Mouse (Mus musculus): Measurements from ENCODE around the gene Efna4. TPM values are rescaled to one million over a fixed set of nuclear protein-coding genes. Genes with fewer than 3 reads are reported as not detected.

Efna4 gene
- polyA plus RNA-seq (2015; fragmentation: Nextera tagmentation; extraction: Ambion mirVana), result 1.0 and 1.2 TPM in 2 replicates

GRCm38 (mm10) chr3:89337721-89338578, at the start of gene Efna4:
Gene Efna4, minus strand, starts transcription at chr3:89338028.
- Histone ChIP-seq H3K4me1 (replicated peaks) (peaks cover 21% of the 10 kb centered on the region), H3K4me3 (replicated peaks) (peak within 1 kb of the TSS; percentile 65), H3K36me3 (no peaks in the 10 kb centered on the region), H3K4me2 (peak within 1 kb of the TSS; percentile 80), H3K9ac (peak within 1 kb of the TSS; percentile 64), H3K9me3 (replicated peaks) (no peaks in the 10 kb centered on the region), H3K27ac (no peak within 1 kb of the TSS), H3K27me3 (peaks cover 55% of the 10 kb centered on the region)
- ATAC-seq (ENCODE audit: low read depth) (peak; percentile 66), DNase-seq (no peak)
- 2% methylated on average over 42 of the region's 44 CpGs for WGBS (ENCODE audit: insufficient replicate concordance)

DNA sequence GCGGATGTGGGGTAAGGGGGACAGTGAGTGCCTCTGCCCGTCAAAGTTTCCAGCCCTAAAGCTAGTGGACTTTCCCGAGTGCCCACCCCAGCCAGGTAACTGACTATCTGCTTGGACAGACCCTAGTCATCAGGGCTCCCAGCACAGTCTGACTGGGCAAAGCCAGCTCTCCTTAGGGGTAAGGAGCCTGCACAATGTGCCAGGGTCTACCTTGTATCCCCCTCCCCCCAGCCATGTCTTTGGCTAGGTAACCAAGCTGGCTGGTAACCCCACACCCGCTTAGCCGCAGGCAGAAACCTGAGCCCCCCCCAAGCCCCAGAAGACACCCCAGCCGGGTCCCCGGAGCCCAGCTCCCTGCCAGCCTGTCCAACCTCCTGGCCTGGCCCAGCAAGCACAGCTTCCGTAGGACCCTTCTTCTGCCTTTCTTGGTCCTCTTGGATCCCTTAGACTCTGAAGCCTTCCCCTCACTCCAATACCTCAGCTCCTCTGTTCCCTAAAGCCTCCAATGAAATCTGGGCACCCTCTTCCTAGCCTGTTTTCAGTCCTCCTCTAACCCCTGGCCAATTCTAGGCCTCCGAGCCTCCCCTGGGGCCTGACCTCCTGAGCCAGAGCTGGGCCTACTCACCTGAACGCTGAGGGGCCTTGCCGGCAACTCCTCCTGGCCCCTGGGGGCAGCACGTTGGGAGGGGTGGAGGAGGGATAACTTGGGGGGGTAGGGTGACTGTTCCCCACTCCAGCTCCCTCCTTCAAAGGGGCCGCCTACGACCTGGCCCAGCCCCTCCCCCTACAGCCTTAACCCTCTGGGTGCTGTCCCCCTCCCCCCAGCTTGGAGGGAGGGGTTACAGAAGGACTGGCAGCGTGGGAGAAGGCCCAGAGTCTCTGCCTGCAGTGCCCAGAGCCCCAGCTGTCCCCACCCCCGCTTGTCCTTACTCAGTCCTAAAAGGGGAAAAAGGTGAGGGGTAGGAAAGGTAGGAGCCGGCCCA, 48.9 kb upstream of the Efna4 start:
- DNase-seq, result no peak
- no peaks in the 10 kb centered on the region for H3K36me3 ChIP-seq
- peak overlapping the region; percentile 12 for H3K4me3 ChIP-seq (replicated peaks)
- peak overlapping the region; percentile 38; the same call in 1 of the 2 replicates for H3K27ac ChIP-seq
- H3K9me3 ChIP-seq (replicated peaks), result no peaks in the 10 kb centered on the region
- H3K4me1 ChIP-seq (replicated peaks), result peaks cover 68% of the 10 kb centered on the region
- 64% methylated on average over 17 of the region's 17 CpGs for WGBS (ENCODE audit: insufficient replicate concordance)
- no peak for ATAC-seq (ENCODE audit: low read depth)
- peak overlapping the region; percentile 13 for H3K9ac ChIP-seq
- H3K4me2 ChIP-seq, result peak overlapping the region; percentile 32; the same call in 1 of the 2 replicates
- H3K27me3 ChIP-seq, result peaks cover 12% of the 10 kb centered on the region

DNA sequence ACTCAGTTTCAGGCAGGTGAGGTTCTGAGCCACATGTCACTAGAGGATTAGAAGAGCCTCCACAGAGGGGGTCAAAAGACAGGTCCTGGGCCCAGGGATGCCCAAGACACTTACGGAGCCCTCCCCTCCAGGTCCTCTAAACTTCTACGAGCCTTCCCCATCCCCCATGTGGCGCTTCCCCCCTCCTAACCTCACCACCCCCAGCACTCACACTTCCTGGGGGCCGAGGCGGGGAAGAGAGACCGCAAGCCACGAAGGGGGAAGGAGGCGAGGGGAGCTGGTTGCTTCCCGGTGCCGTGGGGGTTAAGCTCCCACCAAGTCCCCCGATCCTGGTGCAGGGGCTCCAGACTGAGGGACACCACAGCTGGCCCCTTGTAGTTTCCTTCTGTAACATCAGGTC, 47.6 kb upstream of the Efna4 start:
- ATAC-seq (ENCODE audit: low read depth), result no peak
- 15% methylated on average over 11 of the region's 11 CpGs for WGBS (ENCODE audit: insufficient replicate concordance)
- no peak overlapping the region for H3K27ac ChIP-seq
- peak overlapping the region; percentile 4; the same call in 1 of the 2 replicates for H3K4me2 ChIP-seq
- no peak for DNase-seq
- peaks cover 9% of the 10 kb centered on the region; the same call in 1 of the 2 replicates for H3K36me3 ChIP-seq
- H3K27me3 ChIP-seq, result no peaks in the 10 kb centered on the region
- H3K9me3 ChIP-seq (replicated peaks), result no peaks in the 10 kb centered on the region
- H3K9ac ChIP-seq, result no peak overlapping the region
- 0 out of 2 replicates have a peak overlapping the region, but pooled peaks have one; percentile 5 for H3K4me3 ChIP-seq (replicated peaks)
- peaks cover 55% of the 10 kb centered on the region for H3K4me1 ChIP-seq (replicated peaks)

DNA sequence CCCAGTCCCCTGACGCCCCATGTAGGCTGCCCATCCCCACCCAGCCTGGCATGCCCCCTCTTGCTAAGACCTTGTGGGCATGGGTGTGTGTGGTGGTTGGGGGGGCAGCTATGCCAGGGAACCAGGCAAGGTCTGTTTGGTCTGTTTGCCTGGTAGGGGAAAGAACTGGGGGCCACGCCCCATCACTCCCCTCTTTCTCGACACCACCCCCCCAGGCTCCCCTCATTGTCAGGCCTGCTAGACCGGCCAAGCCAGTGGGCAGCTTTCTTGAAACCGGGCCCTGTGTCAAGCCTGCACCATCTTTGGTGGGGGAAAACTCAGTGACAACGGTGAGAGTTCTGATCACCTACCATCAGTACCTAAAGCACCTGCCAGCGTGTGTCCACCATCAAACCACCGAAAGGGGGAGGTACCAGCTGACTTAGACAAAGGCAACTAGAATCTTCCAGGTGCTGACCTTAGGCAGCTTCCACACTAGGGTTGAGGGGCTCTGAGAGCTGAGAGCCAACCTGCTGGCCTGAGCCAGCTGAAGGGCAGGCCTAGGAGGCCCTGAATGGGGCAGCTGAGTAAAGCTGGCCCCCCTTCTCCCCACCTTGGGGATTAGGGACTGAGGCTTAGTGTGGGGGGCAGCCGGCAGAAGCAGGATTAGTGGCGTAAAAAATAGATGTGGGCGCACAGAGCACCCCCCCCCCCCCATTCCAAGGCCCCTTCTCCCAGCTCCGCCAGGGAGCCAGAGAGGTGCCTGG, 46.7 kb upstream of the Efna4 start:
- Histone ChIP-seq H3K4me1 (replicated peaks) (peaks cover 45% of the 10 kb centered on the region), H3K9ac (no peak overlapping the region), H3K27ac (no peak overlapping the region), H3K27me3 (no peaks in the 10 kb centered on the region), H3K4me2 (0 out of 2 replicates have a peak overlapping the region, but pooled peaks have one; percentile 11), H3K36me3 (peaks cover 17% of the 10 kb centered on the region), H3K9me3 (replicated peaks) (no peaks in the 10 kb centered on the region), H3K4me3 (replicated peaks) (no peak overlapping the region)
- DNase-seq (no peak), ATAC-seq (ENCODE audit: low read depth) (no peak)
- 72% methylated on average over 11 of the region's 12 CpGs for WGBS (ENCODE audit: insufficient replicate concordance)

GRCm38 (mm10) chr3:89383651-89384255, 45.9 kb upstream of the Efna4 start:
- DNase-seq (no peak), ATAC-seq (ENCODE audit: low read depth) (no peak)
- Histone ChIP-seq H3K36me3 (peaks cover 20% of the 10 kb centered on the region), H3K4me3 (replicated peaks) (no peak overlapping the region), H3K27me3 (no peaks in the 10 kb centered on the region), H3K9ac (no peak overlapping the region), H3K4me2 (no peak overlapping the region), H3K4me1 (replicated peaks) (peaks cover 43% of the 10 kb centered on the region), H3K27ac (no peak overlapping the region), H3K9me3 (replicated peaks) (no peaks in the 10 kb centered on the region)
- 60% methylated on average over 5 of the region's 5 CpGs for WGBS (ENCODE audit: insufficient replicate concordance)

- 84% methylated on average over 5 of the region's 5 CpGs for WGBS (ENCODE audit: insufficient replicate concordance)
- no peak for DNase-seq
- Histone ChIP-seq H3K4me3 (replicated peaks) (no peak overlapping the region), H3K27ac (no peak overlapping the region), H3K36me3 (peaks cover 20% of the 10 kb centered on the region), H3K4me1 (replicated peaks) (peaks cover 43% of the 10 kb centered on the region), H3K9me3 (replicated peaks) (no peaks in the 10 kb centered on the region), H3K9ac (no peak overlapping the region), H3K27me3 (no peaks in the 10 kb centered on the region), H3K4me2 (no peak overlapping the region)
- ATAC-seq (ENCODE audit: low read depth), result no peak
These were observed 45.1 kb upstream of the Efna4 start for GRCm38 (mm10) chr3:89382950-89383349.

DNA sequence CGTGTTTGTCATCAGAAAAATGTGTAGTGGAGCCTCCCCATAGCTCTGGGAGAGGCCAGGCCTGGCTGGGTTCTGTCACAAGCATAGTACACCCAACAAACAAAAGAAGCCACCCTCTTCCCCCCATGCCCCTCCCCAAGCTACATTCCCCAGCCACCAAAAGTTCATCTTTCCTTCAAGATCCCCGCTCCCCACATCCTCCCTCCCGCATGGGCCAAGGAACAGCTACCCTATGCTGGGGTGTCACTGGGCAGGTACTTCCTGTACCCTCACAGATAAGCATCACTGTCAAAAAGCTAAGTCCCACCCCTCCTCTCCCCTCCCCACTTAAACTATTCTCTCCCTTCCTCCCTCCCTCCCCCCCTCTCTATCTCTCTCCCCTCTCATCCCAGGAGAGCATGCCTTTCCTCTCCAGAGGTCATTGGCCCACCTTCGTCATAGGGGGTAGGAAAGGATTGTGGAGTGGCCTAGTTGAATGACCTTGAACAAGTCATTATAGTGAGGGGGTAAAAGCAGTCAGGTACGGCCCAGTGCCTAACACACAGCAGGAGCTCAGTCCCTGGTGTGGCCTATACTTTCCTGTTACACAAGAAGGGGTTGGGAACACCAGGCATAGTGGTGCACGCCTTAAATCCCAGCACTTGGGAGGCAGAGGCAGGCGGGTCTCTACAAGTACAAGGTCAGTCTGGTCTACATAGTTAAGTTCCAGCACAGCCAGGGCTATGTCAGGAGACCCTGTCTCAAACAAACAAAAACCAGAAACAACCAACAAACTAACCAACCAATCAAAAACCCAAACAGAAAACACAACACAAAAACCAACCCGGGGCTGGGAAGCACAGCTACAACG, 44.4 kb upstream of the Efna4 start:
- no peak for DNase-seq
- Histone ChIP-seq H3K4me3 (replicated peaks) (no peak overlapping the region), H3K4me2 (no peak overlapping the region), H3K4me1 (replicated peaks) (peaks cover 41% of the 10 kb centered on the region), H3K36me3 (peaks cover 20% of the 10 kb centered on the region), H3K27me3 (no peaks in the 10 kb centered on the region), H3K9me3 (replicated peaks) (no peaks in the 10 kb centered on the region), H3K9ac (no peak overlapping the region), H3K27ac (no peak overlapping the region)
- no peak for ATAC-seq (ENCODE audit: low read depth)
- WGBS (ENCODE audit: insufficient replicate concordance), result 75% methylated on average over 9 of the region's 9 CpGs

GRCm38 (mm10) chr3:89381233-89381632, 43.4 kb upstream of the Efna4 start:
- H3K9ac ChIP-seq, result no peak overlapping the region
- no peaks in the 10 kb centered on the region for H3K9me3 ChIP-seq (replicated peaks)
- peaks cover 30% of the 10 kb centered on the region for H3K4me1 ChIP-seq (replicated peaks)
- no peaks in the 10 kb centered on the region for H3K27me3 ChIP-seq
- no peak overlapping the region for H3K4me3 ChIP-seq (replicated peaks)
- H3K27ac ChIP-seq, result no peak overlapping the region
- DNase-seq (no peak), ATAC-seq (ENCODE audit: low read depth) (no peak)
- H3K4me2 ChIP-seq, result no peak overlapping the region
- H3K36me3 ChIP-seq, result peaks cover 20% of the 10 kb centered on the region
- WGBS (ENCODE audit: insufficient replicate concordance), result 84% methylated on average over 11 of the region's 11 CpGs

DNA sequence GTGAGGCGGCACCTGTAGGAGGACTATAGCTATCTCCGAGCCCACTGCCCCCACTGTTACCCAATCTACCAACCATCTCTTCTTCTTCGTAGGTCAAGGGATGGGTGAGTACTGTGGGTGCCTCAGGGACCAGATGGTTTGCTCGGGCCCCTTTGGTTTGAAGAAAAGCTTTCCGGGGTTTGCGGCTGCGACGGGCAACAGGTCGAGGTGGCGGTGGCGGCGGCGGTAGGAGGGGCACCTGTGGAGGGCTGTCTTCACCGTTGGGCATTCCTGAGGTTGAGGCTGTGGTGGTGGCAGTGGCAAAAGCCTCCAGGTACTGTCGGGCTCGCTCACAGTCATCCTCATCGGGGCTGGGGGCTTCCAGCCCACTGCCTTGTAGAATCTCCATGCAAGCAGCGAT, 42.9 kb upstream of the Efna4 start:
- Histone ChIP-seq H3K27ac (no peak overlapping the region), H3K27me3 (no peaks in the 10 kb centered on the region), H3K36me3 (peaks cover 20% of the 10 kb centered on the region), H3K4me2 (no peak overlapping the region), H3K4me3 (replicated peaks) (no peak overlapping the region), H3K9ac (no peak overlapping the region), H3K4me1 (replicated peaks) (peaks cover 28% of the 10 kb centered on the region), H3K9me3 (replicated peaks) (no peaks in the 10 kb centered on the region)
- ATAC-seq (ENCODE audit: low read depth) (no peak), DNase-seq (no peak)
- WGBS (ENCODE audit: insufficient replicate concordance), result 83% methylated on average over 18 of the region's 18 CpGs

- H3K4me2 ChIP-seq, result no peak overlapping the region
- 89% methylated on average over 14 of the region's 14 CpGs for WGBS (ENCODE audit: insufficient replicate concordance)
These were observed 42.5 kb upstream of the Efna4 start for GRCm38 (mm10) chr3:89380291-89380690.

More at GRCm38 (mm10) chr3:89380291-89380690, 42.5 kb upstream of the Efna4 start:
- Histone ChIP-seq H3K4me1 (replicated peaks) (peaks cover 24% of the 10 kb centered on the region), H3K36me3 (peaks cover 20% of the 10 kb centered on the region), H3K27ac (no peak overlapping the region), H3K4me3 (replicated peaks) (no peak overlapping the region), H3K9ac (no peak overlapping the region), H3K9me3 (replicated peaks) (no peaks in the 10 kb centered on the region), H3K27me3 (no peaks in the 10 kb centered on the region)
- ATAC-seq (ENCODE audit: low read depth) (no peak), DNase-seq (no peak)

Measured in liver, embryonic 13.5 days (tissue).